24 mouse cellular contexts compared by ENCODE assay signal in genomic region chr15:99662371-99662770, GRCm38 (mm10). TPM values are rescaled to one million over a fixed set of nuclear protein-coding genes. Genes with fewer than 3 reads are reported as not detected.
DNase-seq lines count a peak whose midpoint lies in the region; ATAC-seq and TF ChIP-seq lines count a peak whose summit lies in the region.
"Had no signal": no experiment of that assay in that cellular context is flagged by ENCODE, and none has a peak within 500 bp of the region (broad histone marks: within the 10 kb centered on the region; RNA-seq: fewer than 3 reads in every experiment).

No protein-coding gene starts in this region.

- H3K4me1 ChIP-seq in hindbrain, embryonic 12.5 days = peaks cover 38% of the 10 kb centered on the region
- H3K4me1 ChIP-seq in hindbrain, postnatal 0 days (ENCODE audit: insufficient read depth, low read length) = peaks cover 10% of the 10 kb centered on the region
- H3K4me1 ChIP-seq in G1E (ENCODE audit: insufficient read depth, low read depth, low read length) = peaks cover 80% of the 10 kb centered on the region
- peaks cover 13 to 43% of the 10 kb centered on the region in 2 experiments for H3K4me1 ChIP-seq in MEL (ENCODE audit: control insufficient read depth in 1 of 2, insufficient read depth in 2 of 2, low read length in 2 of 2)
- peaks cover 38% of the 10 kb centered on the region for H3K4me1 ChIP-seq in midbrain, embryonic 14.5 days (ENCODE audit: control insufficient read depth, insufficient read depth, low read length)

- H3K27me3 ChIP-seq in hindbrain, embryonic 12.5 days = peaks cover 11% of the 10 kb centered on the region
- no peaks in the 10 kb centered on the region for H3K27me3 ChIP-seq in hindbrain, postnatal 0 days (ENCODE audit: insufficient read depth, low read length)
- H3K27me3 ChIP-seq in G1E (ENCODE audit: insufficient read depth, low read length) (peaks cover 19% of the 10 kb centered on the region), MEL (ENCODE audit: control insufficient read depth in 1 of 2, insufficient read depth in 2 of 2, low read length in 2 of 2) (peaks cover 0 to 2% of the 10 kb centered on the region in 2 experiments; a peak in 1 of 4 replicates)
- no peaks in the 10 kb centered on the region for H3K27me3 ChIP-seq in midbrain, embryonic 14.5 days (ENCODE audit: control insufficient read depth, insufficient read depth, low read length)

- peak overlapping the region; percentile 27; the same call in 1 of the 2 replicates for H3K9ac ChIP-seq in hindbrain, embryonic 12.5 days
- no peak overlapping the region for H3K9ac ChIP-seq in hindbrain, postnatal 0 days (replicated peaks; ENCODE audit: low read length)
- peak overlapping the region; percentile 26 for H3K9ac ChIP-seq in MEL (ENCODE audit: control insufficient read depth, low read depth, low read length, poor library complexity, severe bottlenecking)
- H3K9ac ChIP-seq in midbrain, embryonic 14.5 days (replicated peaks; ENCODE audit: low read length) = no peak overlapping the region
- H3K9ac ChIP-seq: intestine, embryonic 15.5 days; kidney, embryonic 15.5 days had no signal

- H3K9me3 ChIP-seq in hindbrain, embryonic 12.5 days (replicated peaks) = no peaks in the 10 kb centered on the region; the same call in 1 of the 2 replicates
- no peaks in the 10 kb centered on the region for H3K9me3 ChIP-seq in hindbrain, postnatal 0 days (ENCODE audit: low read length)
- H3K9me3 ChIP-seq in G1E (replicated peaks) (peaks cover 5% of the 10 kb centered on the region), MEL (replicated peaks; ENCODE audit: insufficient read depth, low read length) (no peaks in the 10 kb centered on the region)
- no peaks in the 10 kb centered on the region for H3K9me3 ChIP-seq in midbrain, embryonic 14.5 days (ENCODE audit: control insufficient read depth, low read length)
- H3K9me3 ChIP-seq: intestine, embryonic 15.5 days; kidney, embryonic 15.5 days had no signal

- peak overlapping the region; percentile 64 for H3K27ac ChIP-seq in hindbrain, embryonic 12.5 days
- no peak overlapping the region for H3K27ac ChIP-seq in hindbrain, postnatal 0 days
- H3K27ac ChIP-seq in MEL (ENCODE audit: control insufficient read depth, low read depth, low read length) = peak overlapping the region; percentile 63
- peak overlapping the region; percentile 47 for H3K27ac ChIP-seq in midbrain, embryonic 14.5 days (replicated peaks; ENCODE audit: low read depth, low read length)
- H3K27ac ChIP-seq: intestine, embryonic 15.5 days; kidney, embryonic 15.5 days; stomach, postnatal 0 days had no signal

- WGBS in hindbrain, embryonic 12.5 days = 59% methylated on average over 7 of the region's 7 CpGs
- WGBS in hindbrain, postnatal 0 days = 62% methylated on average over 7 of the region's 7 CpGs
- WGBS in midbrain, embryonic 14.5 days = 51% methylated on average over 7 of the region's 7 CpGs

- TF ChIP-seq POLR2A in MEL (IDR thresholded peaks at IDR 0.05; ENCODE audit: control insufficient read depth in 1 of 2, insufficient read depth in 1 of 2, low read depth in 1 of 2, low read length in 2 of 2, poor library complexity in 1 of 2) = no peak

- peak; percentile 46 to 77; a peak in 3 of 4 replicates for TF ChIP-seq EP300 in MEL (IDR thresholded peaks at IDR 0.05; ENCODE audit: low read depth in 1 of 2, low read length in 2 of 2)

- H3K79me2 ChIP-seq in MEL (ENCODE audit: control insufficient read depth, insufficient read depth, low read length, poor library complexity) = peaks cover 2% of the 10 kb centered on the region; the same call in 1 of the 2 replicates

- no peak overlapping the region for H3K4me3 ChIP-seq in hindbrain, embryonic 12.5 days
- H3K4me3 ChIP-seq in hindbrain, postnatal 0 days (ENCODE audit: low read length) = no peak overlapping the region
- H3K4me3 ChIP-seq in G1E (ENCODE audit: low read depth, low read length) = no peak overlapping the region
- no peak overlapping the region for H3K4me3 ChIP-seq in MEL (ENCODE audit: control insufficient read depth in 1 of 2, insufficient read depth in 1 of 2, low read depth in 2 of 2, low read length in 2 of 2)
- no peak overlapping the region for H3K4me3 ChIP-seq in midbrain, embryonic 14.5 days (replicated peaks; ENCODE audit: low read depth, low read length)
- H3K4me3 ChIP-seq: intestine, embryonic 15.5 days; kidney, embryonic 15.5 days; myocyte had no signal

- no peak overlapping the region for H3K4me2 ChIP-seq in hindbrain, embryonic 12.5 days (replicated peaks)
- no peak overlapping the region for H3K4me2 ChIP-seq in hindbrain, postnatal 0 days (ENCODE audit: low read depth, low read length)
- no peak overlapping the region for H3K4me2 ChIP-seq in midbrain, embryonic 14.5 days (ENCODE audit: low read length)
- H3K4me2 ChIP-seq: intestine, embryonic 15.5 days; kidney, embryonic 15.5 days had no signal

- DNase-seq in hindbrain, postnatal 0 days (ENCODE audit: low spot score) = no peak
- DNase-seq in G1E (ENCODE audit: low spot score) (peak; percentile 61), MEL (ENCODE audit: low read depth, low spot score) (peak; percentile 78), MN1 (ENCODE audit: low spot score) (no peak)
- DNase-seq in midbrain, embryonic 14.5 days = peak; percentile 63
- DNase-seq in ovary, postnatal 10 days (ENCODE audit: low spot score) = no peak
- DNase-seq: adrenal gland, adult 8-10 months; cerebellum, adult 18-20 months; gastrocnemius, postnatal 25 days; heart, postnatal 4 days; right cerebral cortex, postnatal 14 days; thymus, postnatal 14 days had no signal

- H3K36me3 ChIP-seq in hindbrain, embryonic 12.5 days = no peaks in the 10 kb centered on the region
- no peaks in the 10 kb centered on the region for H3K36me3 ChIP-seq in hindbrain, postnatal 0 days (ENCODE audit: insufficient read depth, low read length)
- H3K36me3 ChIP-seq in G1E (replicated peaks) = no peaks in the 10 kb centered on the region
- H3K36me3 ChIP-seq in MEL (ENCODE audit: control insufficient read depth in 1 of 2, insufficient read depth in 2 of 2, low read length in 2 of 2) = peaks cover 0 to 31% of the 10 kb centered on the region in 2 experiments; a peak in 2 of 4 replicates
- H3K36me3 ChIP-seq in midbrain, embryonic 14.5 days (ENCODE audit: control insufficient read depth, insufficient read depth, low read length) = no peaks in the 10 kb centered on the region
- H3K36me3 ChIP-seq: intestine, embryonic 15.5 days; kidney, embryonic 15.5 days had no signal

- TF ChIP-seq RAD21 in MEL (IDR thresholded peaks at IDR 0.05; ENCODE audit: low read depth, low read length) = no peak

- no peak for ATAC-seq in hindbrain, embryonic 12.5 days (ENCODE audit: low FRiP score)
- no peak for ATAC-seq in hindbrain, postnatal 0 days
- peak; percentile 43 for ATAC-seq in G1E (ENCODE audit: extremely low read depth, insufficient number of reproducible peaks, low FRiP score, poor library complexity, severe bottlenecking)
- no peak for ATAC-seq in midbrain, embryonic 14.5 days (ENCODE audit: low FRiP score, low TSS enrichment)
- ATAC-seq: intestine, embryonic 15.5 days had no signal

- no peak for TF ChIP-seq CTCF in hindbrain, postnatal 0 days (IDR thresholded peaks at IDR 0.05; ENCODE audit: low read depth)
- TF ChIP-seq CTCF in G1E (IDR thresholded peaks at IDR 0.05; ENCODE audit: low read depth, low read length) (no peak), MEL (IDR thresholded peaks at IDR 0.05 in 2 of 3, conservative IDR thresholded peaks at IDR 0.05 in 1 of 3; ENCODE audit: control insufficient read depth in 1 of 3, insufficient read depth in 1 of 3, low read depth in 2 of 3, low read length in 3 of 3, poor library complexity in 1 of 3, severe bottlenecking in 1 of 3) (no peak)

RNA-seq across cellular contexts. Expression of gene Asic1, which starts 7.8 kb away (rescaled TPM):
- polyA plus RNA-seq in hindbrain, embryonic 12.5 days (2016; fragmentation: Nextera tagmentation; extraction: Ambion mirVana) = 48.6 and 61.6 TPM in 2 replicates
- 127 and 143 TPM in 2 replicates for total RNA-seq in hindbrain, postnatal 0 days (2014; rRNA removed)
- 32.0 and 37.1 TPM in 2 replicates for polyA plus RNA-seq in hindbrain, postnatal 0 days (2015; fragmentation: Nextera tagmentation; extraction: Ambion mirVana)
- total RNA-seq in G1E (2014; fragmentation: Nextera tagmentation) (not detected in 2 replicates), G1E (2017) (0.22 and 0.41 TPM in 2 replicates), MEL (2012; rRNA removed) (0.08 TPM in 1 of 2 replicates, not detected in the other)
- polyA plus RNA-seq in G1E (2012) (not detected in 2 replicates), MEL (2012; ENCODE audit: insufficient read depth in 1 of 2, insufficient read length in 2 of 2, low read depth in 1 of 2, low replicate concordance in 2 of 2, missing spikeins in 1 of 2) (1 to 10 TPM in 1 of 2 experiments, not detected in 1; 1.0 TPM)
- 51.9 and 53.5 TPM in 2 replicates for polyA plus RNA-seq in midbrain, embryonic 14.5 days (2014; fragmentation: Nextera tagmentation; extraction: Ambion mirVana)
- total RNA-seq: common myeloid progenitor, adult 5-6 weeks; liver, adult 2 months had no signal

RNA-seq across cellular contexts. Expression of gene Racgap1, which starts 10.9 kb away (rescaled TPM):
- 177 and 185 TPM in 2 replicates for polyA plus RNA-seq in hindbrain, embryonic 12.5 days (2016; fragmentation: Nextera tagmentation; extraction: Ambion mirVana)
- 46.4 and 49.1 TPM in 2 replicates for total RNA-seq in hindbrain, postnatal 0 days (2014; rRNA removed)
- polyA plus RNA-seq in hindbrain, postnatal 0 days (2015; fragmentation: Nextera tagmentation; extraction: Ambion mirVana) = 49.7 and 52.0 TPM in 2 replicates
- total RNA-seq in G1E (2014; fragmentation: Nextera tagmentation) = 132 and 189 TPM in 2 replicates
- total RNA-seq in G1E (2017) = 71.7 and 81.3 TPM in 2 replicates
- polyA plus RNA-seq in G1E (2012) = 21.4 and 35.6 TPM in 2 replicates
- total RNA-seq in MEL (2012; rRNA removed) = 126 and 136 TPM in 2 replicates
- 100 to 1,000 TPM; 149 to 367 TPM for polyA plus RNA-seq in MEL (2012; ENCODE audit: insufficient read depth in 1 of 2, insufficient read length in 2 of 2, low read depth in 1 of 2, low replicate concordance in 2 of 2, missing spikeins in 1 of 2)
- 42.2 and 64.0 TPM in 2 replicates for polyA plus RNA-seq in midbrain, embryonic 14.5 days (2014; fragmentation: Nextera tagmentation; extraction: Ambion mirVana)

RNA-seq across cellular contexts. Expression of gene Smarcd1, which starts 39.6 kb away (rescaled TPM):
- 123 and 141 TPM in 2 replicates for polyA plus RNA-seq in hindbrain, embryonic 12.5 days (2016; fragmentation: Nextera tagmentation; extraction: Ambion mirVana)
- 74.0 and 89.4 TPM in 2 replicates for total RNA-seq in hindbrain, postnatal 0 days (2014; rRNA removed)
- polyA plus RNA-seq in hindbrain, postnatal 0 days (2015; fragmentation: Nextera tagmentation; extraction: Ambion mirVana) = 78.1 and 91.2 TPM in 2 replicates
- total RNA-seq in G1E (2014; fragmentation: Nextera tagmentation) (43.3 and 50.9 TPM in 2 replicates), G1E (2017) (11.4 and 12.0 TPM in 2 replicates), MEL (2012; rRNA removed) (19.5 and 20.1 TPM in 2 replicates)
- polyA plus RNA-seq in G1E (2012) (45.3 and 69.1 TPM in 2 replicates), MEL (2012; ENCODE audit: insufficient read depth in 1 of 2, insufficient read length in 2 of 2, low read depth in 1 of 2, low replicate concordance in 2 of 2, missing spikeins in 1 of 2) (100 to 1,000 TPM in 1 of 2 experiments, 10 to 100 TPM in 1; 72.5 to 247 TPM)
- 127 and 136 TPM in 2 replicates for polyA plus RNA-seq in midbrain, embryonic 14.5 days (2014; fragmentation: Nextera tagmentation; extraction: Ambion mirVana)

RNA-seq across cellular contexts. Expression of gene Gm17349, which starts 42.9 kb away (rescaled TPM):
- polyA plus RNA-seq in hindbrain, embryonic 12.5 days (2016; fragmentation: Nextera tagmentation; extraction: Ambion mirVana) = not detected in 2 replicates
- not detected in 2 replicates for total RNA-seq in hindbrain, postnatal 0 days (2014; rRNA removed)
- not detected in 2 replicates for polyA plus RNA-seq in hindbrain, postnatal 0 days (2015; fragmentation: Nextera tagmentation; extraction: Ambion mirVana)
- not detected in 2 replicates for total RNA-seq in G1E (2014; fragmentation: Nextera tagmentation)
- 0.98 TPM in 1 of 2 replicates, not detected in the other for total RNA-seq in G1E (2017)
- 2.3 and 4.1 TPM in 2 replicates for polyA plus RNA-seq in G1E (2012)
- total RNA-seq in MEL (2012; rRNA removed) = 1.7 and 2.1 TPM in 2 replicates
- not detected for polyA plus RNA-seq in MEL (2012; ENCODE audit: insufficient read depth in 1 of 2, insufficient read length in 2 of 2, low read depth in 1 of 2, low replicate concordance in 2 of 2, missing spikeins in 1 of 2)
- not detected in 2 replicates for polyA plus RNA-seq in midbrain, embryonic 14.5 days (2014; fragmentation: Nextera tagmentation; extraction: Ambion mirVana)
- total RNA-seq: common myeloid progenitor, adult 5-6 weeks; liver, adult 2 months; megakaryocyte, adult 5-6 weeks had no signal
- polyA plus RNA-seq: embryonic facial prominence, embryonic 14.5 days; forebrain, embryonic 11.5 days; intestine, embryonic 15.5 days; kidney, embryonic 15.5 days; large intestine, adult 2 months; lung, embryonic 16.5 days; myocyte had no signal

RNA-seq across cellular contexts. Expression of gene Gpd1, which starts 54.9 kb away (rescaled TPM):
- 0.69 and 0.92 TPM in 2 replicates for polyA plus RNA-seq in hindbrain, embryonic 12.5 days (2016; fragmentation: Nextera tagmentation; extraction: Ambion mirVana)
- total RNA-seq in hindbrain, postnatal 0 days (2014; rRNA removed) = 2.8 and 3.7 TPM in 2 replicates
- 2.5 TPM in 2 replicates for polyA plus RNA-seq in hindbrain, postnatal 0 days (2015; fragmentation: Nextera tagmentation; extraction: Ambion mirVana)
- not detected in 2 replicates for total RNA-seq in G1E (2014; fragmentation: Nextera tagmentation)
- 0.06 TPM in 1 of 2 replicates, not detected in the other for total RNA-seq in G1E (2017)
- polyA plus RNA-seq in G1E (2012) = not detected in 2 replicates
- total RNA-seq in MEL (2012; rRNA removed) = 0.13 and 0.23 TPM in 2 replicates
- under 1 TPM in 1 of 2 experiments, not detected in 1; 0.52 TPM for polyA plus RNA-seq in MEL (2012; ENCODE audit: insufficient read depth in 1 of 2, insufficient read length in 2 of 2, low read depth in 1 of 2, low replicate concordance in 2 of 2, missing spikeins in 1 of 2)
- polyA plus RNA-seq in midbrain, embryonic 14.5 days (2014; fragmentation: Nextera tagmentation; extraction: Ambion mirVana) = 0.92 and 1.7 TPM in 2 replicates

Comparison
In these comparisons a context has a peak if more than half of its experiments do, and no peak if none do; other contexts are left out.
1. H3K9ac ChIP-seq: peak in hindbrain, embryonic 12.5 days (single experiment) and MEL (single experiment); none in hindbrain, postnatal 0 days (single experiment) and midbrain, embryonic 14.5 days (single experiment).
2. DNase-seq: peak in G1E (single experiment), MEL (single experiment) and midbrain, embryonic 14.5 days (single experiment); none in hindbrain, postnatal 0 days (single experiment), MN1 (single experiment) and ovary, postnatal 10 days (single experiment).
3. RNA of gene Asic1, which starts 7.8 kb away (polyA plus RNA-seq): 51.9 to 53.5 TPM in midbrain, embryonic 14.5 days, 48.6 to 61.6 TPM in hindbrain, embryonic 12.5 days and 32.0 to 37.1 TPM in hindbrain, postnatal 0 days; 1.0 TPM in MEL and not detected in G1E; every median in the first group is over 10 times any median in the second.